Mouse (Mus musculus) forebrain, embryonic 10.5 days (tissue): ENCODE data around the gene Ptgfrn. TPM values are rescaled to one million over a fixed set of nuclear protein-coding genes. Genes with fewer than 3 reads are reported as not detected.
A peak's percentile ranks its signal among the peaks of the same experiment; 100 is the strongest.

ENCODE experiments used
- DNase-seq: peaks from one replicate; pipeline ENCODE4 v3.0.0-alpha.2; 2017; ENCODE audit warnings: low spot score; ENCODE audit errors: extremely low spot score
- H3K27ac ChIP-seq: fragments of 300-500 bp; sonication (generic); 2 replicates; pipeline ENCODE4 v1.5.1; 2016; ENCODE audit warnings: mild to moderate bottlenecking
- H3K27me3 ChIP-seq: fragments of 300-500 bp; sonication (generic); 2 replicates; pipeline ENCODE4 v1.6.1; 2016; ENCODE audit warnings: mild to moderate bottlenecking; ENCODE audit not compliant: poor library complexity, severe bottlenecking
- H3K36me3 ChIP-seq: fragments of 300-500 bp; sonication (generic); replicated peaks from 2 replicates; pipeline ENCODE4 v1.6.1; 2016; ENCODE audit warnings: mild to moderate bottlenecking, moderate library complexity
- H3K4me1 ChIP-seq: fragments of 300-500 bp; sonication (generic); 2 replicates; pipeline ENCODE4 v1.6.1; 2016
- H3K4me3 ChIP-seq: fragments of 300-500 bp; sonication (generic); 2 replicates; pipeline ENCODE4 v1.5.1; 2016; ENCODE audit warnings: mild to moderate bottlenecking, moderate library complexity
- H3K9me3 ChIP-seq: fragments of 300-500 bp; sonication (generic); 2 replicates; pipeline ENCODE4 v1.6.1; 2016; ENCODE audit warnings: mild to moderate bottlenecking, moderate library complexity
- WGBS: fragments of 180-500 bp; shearing (Covaris S2); methylation state at CpG from one replicate; pipeline ENCODE4 v1.1.7; 2016; 5-methylcytosine and 5-hydroxymethylcytosine counted together
- polyA plus RNA-seq: library from polyadenylated mRNA; unstranded; fragments of >200 nt; fragmentation: Nextera tagmentation; extraction: Ambion mirVana; gene quantifications from 2 replicates; pipeline ENCODE4 v1.2.1, GENCODE M21; 2016

Ptgfrn gene
- 3.2 and 3.3 TPM in 2 replicates for polyA plus RNA-seq

DNA sequence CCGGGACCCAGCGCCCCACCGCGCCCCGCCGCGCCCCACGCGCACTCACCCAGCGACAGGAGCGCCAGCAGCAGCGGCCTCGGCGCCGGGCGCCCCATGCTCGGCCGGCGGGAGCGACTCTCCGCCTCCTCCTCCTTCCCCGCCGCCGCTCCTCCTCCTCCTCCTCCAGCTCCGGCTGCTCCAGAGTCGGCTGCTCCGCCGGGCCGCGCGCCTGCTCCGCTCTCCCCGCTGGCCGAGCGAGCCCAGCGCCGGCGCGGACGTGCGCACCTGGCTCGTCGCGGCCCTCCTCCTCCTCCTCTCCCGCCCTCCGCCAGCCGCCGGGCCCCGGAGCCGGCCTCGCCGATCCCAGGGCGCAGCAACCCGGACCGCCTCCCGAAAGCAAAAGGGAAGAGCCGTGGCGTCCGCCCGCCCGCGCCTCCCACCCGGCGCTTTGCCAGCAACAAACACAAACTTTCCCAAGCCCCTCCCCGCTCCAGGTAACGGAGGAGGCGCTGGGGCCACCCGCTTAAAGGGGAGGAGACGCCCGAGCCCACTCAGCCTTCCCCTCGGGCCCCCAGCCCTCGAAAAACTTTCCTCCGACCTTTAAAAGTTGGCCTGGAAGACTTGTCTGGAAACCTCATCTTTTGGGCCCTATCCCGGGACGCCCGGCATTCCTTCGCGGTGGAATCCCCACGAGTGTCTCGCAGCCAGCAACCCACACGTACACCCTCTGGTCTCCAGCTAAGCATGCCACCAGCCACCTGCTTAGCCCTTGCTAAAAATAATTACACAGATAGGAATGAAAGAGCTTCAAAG, at the start of gene Ptgfrn:
Gene Ptgfrn, minus strand, starts transcription at position 236 of the 795 bp plus-strand sequence.
- peak within 1 kb of the TSS; percentile 89 for H3K4me3 ChIP-seq
- H3K4me1 ChIP-seq: peaks cover 73% of the 10 kb centered on the region
- DNase-seq: peak; percentile 82
- under 1% methylated on average over 70 of the region's 81 CpGs for WGBS
- H3K9me3 ChIP-seq: no peaks in the 10 kb centered on the region
- H3K27ac ChIP-seq: peak within 1 kb of the TSS; percentile 96
- peaks cover 22% of the 10 kb centered on the region for H3K27me3 ChIP-seq
- no peaks in the 10 kb centered on the region; the same call in 1 of the 2 replicates for H3K36me3 ChIP-seq

DNA sequence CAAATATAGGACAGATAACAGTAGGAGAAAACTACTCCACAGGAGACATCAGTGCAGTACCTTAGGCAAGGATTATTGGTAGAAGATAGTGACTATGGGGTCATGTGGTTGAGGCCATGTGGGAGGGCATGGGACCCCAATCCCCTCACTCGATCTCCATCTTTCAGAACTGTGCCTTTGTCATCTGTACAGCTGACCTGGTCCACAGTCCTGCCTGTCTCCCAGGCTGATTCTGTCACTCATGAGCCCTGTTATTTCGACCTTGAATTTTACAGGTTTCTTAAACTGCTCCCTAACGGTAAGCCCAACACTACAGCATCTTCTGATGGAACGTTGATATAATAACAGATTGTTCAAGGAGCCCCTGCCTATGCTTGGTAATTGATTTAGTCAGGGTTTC, 49.6 kb upstream of the Ptgfrn start:
- DNase-seq: no peak
- H3K27ac ChIP-seq: no peak overlapping the region
- H3K4me3 ChIP-seq: no peak overlapping the region
- H3K9me3 ChIP-seq: no peaks in the 10 kb centered on the region
- H3K4me1 ChIP-seq: peaks cover 41% of the 10 kb centered on the region
- no peaks in the 10 kb centered on the region for H3K36me3 ChIP-seq
- 92% methylated on average over 4 of the region's 4 CpGs for WGBS
- peaks cover 18% of the 10 kb centered on the region; the same call in 1 of the 2 replicates for H3K27me3 ChIP-seq

GRCm38 (mm10) chr3:101154067-101154466, 44.0 kb upstream of the Ptgfrn start:
- 95% methylated on average over 1 of the region's 1 CpGs for WGBS

DNA sequence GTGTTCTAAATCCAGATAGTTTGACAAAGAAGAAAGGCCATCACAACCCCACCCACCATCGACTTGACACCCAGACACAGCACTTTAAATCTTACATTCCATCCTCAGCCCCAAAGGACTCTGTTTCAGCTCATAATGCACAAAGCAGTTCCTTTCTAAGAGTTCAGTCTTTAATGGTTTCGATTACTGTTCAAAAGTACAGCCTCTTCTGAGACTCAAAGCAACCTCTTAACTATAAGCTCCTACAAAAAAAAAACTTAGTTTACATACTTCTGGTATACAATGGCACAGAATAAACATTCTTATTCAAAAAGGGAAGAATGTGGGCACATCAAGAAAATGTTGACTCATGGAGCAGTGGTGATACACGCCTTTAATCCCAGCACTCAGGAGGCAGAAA, 43.3 kb upstream of the Ptgfrn start:
- no peaks in the 10 kb centered on the region; the same call in 1 of the 2 replicates for H3K9me3 ChIP-seq
- no peak for DNase-seq
- no peaks in the 10 kb centered on the region for H3K4me1 ChIP-seq
- no peaks in the 10 kb centered on the region for H3K36me3 ChIP-seq
- no peak overlapping the region for H3K4me3 ChIP-seq
- no peaks in the 10 kb centered on the region for H3K27me3 ChIP-seq
- WGBS: 86% methylated on average over 3 of the region's 3 CpGs
- H3K27ac ChIP-seq: no peak overlapping the region

More at GRCm38 (mm10) chr3:101154067-101154466, 44.0 kb upstream of the Ptgfrn start:
- Histone ChIP-seq H3K9me3 (no peaks in the 10 kb centered on the region), H3K36me3 (no peaks in the 10 kb centered on the region), H3K4me3 (no peak overlapping the region), H3K4me1 (no peaks in the 10 kb centered on the region), H3K27me3 (no peaks in the 10 kb centered on the region), H3K27ac (no peak overlapping the region)
- no peak for DNase-seq

GRCm38 (mm10) chr3:101146126-101146772, 36.2 kb upstream of the Ptgfrn start:
- Histone ChIP-seq H3K4me3 (no peak overlapping the region), H3K4me1 (peaks cover 24% of the 10 kb centered on the region), H3K27ac (no peak overlapping the region), H3K27me3 (no peaks in the 10 kb centered on the region), H3K9me3 (no peaks in the 10 kb centered on the region; the same call in 1 of the 2 replicates), H3K36me3 (no peaks in the 10 kb centered on the region)
- DNase-seq: no peak
- 85% methylated on average over 7 of the region's 7 CpGs for WGBS

- no peaks in the 10 kb centered on the region; the same call in 1 of the 2 replicates for H3K9me3 ChIP-seq
- H3K4me3 ChIP-seq: no peak overlapping the region
- H3K27me3 ChIP-seq: no peaks in the 10 kb centered on the region
- H3K36me3 ChIP-seq: no peaks in the 10 kb centered on the region
- no peak for DNase-seq
- 61% methylated on average over 10 of the region's 10 CpGs for WGBS
- peaks cover 24% of the 10 kb centered on the region for H3K4me1 ChIP-seq
- peak overlapping the region; percentile 67 for H3K27ac ChIP-seq
These were observed 35.4 kb upstream of the Ptgfrn start for GRCm38 (mm10) chr3:101145292-101146046.

- DNase-seq: no peak
- no peaks in the 10 kb centered on the region; the same call in 1 of the 2 replicates for H3K9me3 ChIP-seq
- no peaks in the 10 kb centered on the region for H3K36me3 ChIP-seq
- whole genome bisulfite sequencing: 83% methylated on average over 6 of the region's 6 CpGs
- 0 out of 2 replicates have a peak overlapping the region, but pooled peaks have one; percentile 12 for H3K27ac ChIP-seq
- no peaks in the 10 kb centered on the region for H3K27me3 ChIP-seq
- no peak overlapping the region for H3K4me3 ChIP-seq
- peaks cover 24% of the 10 kb centered on the region for H3K4me1 ChIP-seq
These were observed 34.4 kb upstream of the Ptgfrn start for GRCm38 (mm10) chr3:101144366-101144948.

DNA sequence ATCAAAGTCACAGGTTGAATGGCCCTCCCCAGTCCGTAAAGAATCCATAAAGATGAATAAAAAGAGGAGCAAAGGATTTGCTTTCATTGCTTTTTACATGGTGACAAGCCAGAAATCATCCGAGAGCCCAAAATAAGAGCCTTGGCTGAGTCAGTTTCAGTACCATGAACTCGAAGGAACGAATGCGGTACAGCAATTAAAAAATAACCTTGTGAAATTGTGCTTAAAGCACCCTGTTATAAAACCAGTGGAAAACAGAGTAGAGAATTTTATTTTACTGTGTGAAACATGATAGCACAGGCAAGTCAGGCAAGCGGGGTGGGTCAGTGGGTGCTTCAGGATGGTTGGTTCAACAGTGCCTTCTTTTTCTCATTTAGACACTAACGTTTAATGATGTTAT, 33.4 kb upstream of the Ptgfrn start:
- no peaks in the 10 kb centered on the region for H3K27me3 ChIP-seq
- no peak for DNase-seq
- H3K36me3 ChIP-seq: no peaks in the 10 kb centered on the region
- peaks cover 24% of the 10 kb centered on the region for H3K4me1 ChIP-seq
- H3K9me3 ChIP-seq: no peaks in the 10 kb centered on the region; the same call in 1 of the 2 replicates
- H3K4me3 ChIP-seq: no peak overlapping the region
- no peak overlapping the region for H3K27ac ChIP-seq
- 93% methylated on average over 7 of the region's 7 CpGs for WGBS

DNA sequence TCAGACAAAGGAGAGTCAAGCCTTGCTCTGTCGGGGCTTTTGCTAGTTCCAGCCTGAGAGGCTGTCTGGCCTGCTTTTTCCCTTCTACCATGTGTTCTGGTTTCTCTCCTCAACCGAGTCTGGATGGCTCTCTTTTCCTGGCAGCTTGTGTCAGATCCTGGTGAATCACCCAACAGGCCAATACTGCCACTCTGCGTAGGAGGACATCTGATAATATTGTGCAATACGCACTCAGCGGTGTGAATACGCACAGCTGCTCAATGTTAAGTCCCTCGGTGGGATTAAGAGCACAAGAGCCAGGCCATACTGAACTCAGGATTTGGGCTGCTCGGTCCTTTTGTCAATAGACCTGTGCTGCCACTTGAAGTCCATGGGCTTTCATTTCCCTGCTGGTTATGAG, 31.8 kb upstream of the Ptgfrn start:
- no peak overlapping the region for H3K4me3 ChIP-seq
- WGBS: 85% methylated on average over 8 of the region's 8 CpGs
- no peak overlapping the region for H3K27ac ChIP-seq
- no peaks in the 10 kb centered on the region for H3K36me3 ChIP-seq
- peaks cover 27% of the 10 kb centered on the region for H3K4me1 ChIP-seq
- no peaks in the 10 kb centered on the region for H3K9me3 ChIP-seq
- H3K27me3 ChIP-seq: no peaks in the 10 kb centered on the region
- no peak for DNase-seq

DNA sequence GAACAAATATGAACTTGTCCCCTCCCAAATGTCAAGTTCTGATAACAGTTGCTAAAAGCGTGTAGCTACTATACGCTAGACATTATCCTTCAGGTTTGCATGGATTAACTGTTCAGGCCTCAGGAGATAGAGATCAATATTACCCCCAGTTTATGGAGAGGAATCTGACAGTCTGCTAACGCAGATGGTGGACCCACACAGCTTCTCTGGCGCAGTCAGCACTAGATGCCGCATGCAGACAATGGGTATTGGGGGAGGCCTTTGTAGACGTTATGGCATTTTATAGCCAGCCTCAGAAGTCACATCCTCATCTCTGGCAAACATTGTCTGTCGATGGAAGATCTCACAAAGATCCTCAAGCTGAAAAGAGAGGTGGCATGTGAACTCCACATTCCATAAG, 29.9 kb upstream of the Ptgfrn start:
- Histone ChIP-seq H3K27me3 (no peaks in the 10 kb centered on the region), H3K9me3 (no peaks in the 10 kb centered on the region), H3K4me1 (peaks cover 25% of the 10 kb centered on the region), H3K4me3 (no peak overlapping the region), H3K27ac (no peak overlapping the region), H3K36me3 (no peaks in the 10 kb centered on the region)
- 91% methylated on average over 7 of the region's 7 CpGs for WGBS
- DNase-seq: no peak

DNA sequence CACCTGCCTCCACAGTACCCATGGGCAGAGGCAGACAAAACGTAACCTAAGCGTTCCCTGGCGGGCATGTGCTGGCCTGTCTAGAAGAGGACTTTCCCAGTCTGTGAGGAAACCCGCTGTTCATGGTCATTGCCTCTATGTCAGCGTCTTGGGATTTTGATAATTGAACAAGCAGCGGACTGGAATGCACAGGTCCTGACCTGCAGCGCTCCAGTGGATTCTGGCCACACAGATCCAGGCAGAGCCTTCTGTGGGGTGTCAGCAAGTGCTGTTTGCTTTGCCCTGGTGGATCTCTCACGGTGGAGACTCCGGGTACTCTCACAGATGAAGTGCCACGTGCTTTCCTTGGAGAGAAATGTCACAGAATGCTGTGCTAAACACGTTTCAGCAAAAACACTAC, 26.4 kb upstream of the Ptgfrn start:
- no peaks in the 10 kb centered on the region for H3K36me3 ChIP-seq
- peaks cover 21% of the 10 kb centered on the region for H3K4me1 ChIP-seq
- no peaks in the 10 kb centered on the region for H3K9me3 ChIP-seq
- WGBS: 54% methylated on average over 11 of the region's 11 CpGs
- H3K27me3 ChIP-seq: no peaks in the 10 kb centered on the region
- H3K4me3 ChIP-seq: no peak overlapping the region
- DNase-seq: no peak
- peak overlapping the region; percentile 60 for H3K27ac ChIP-seq

- no peaks in the 10 kb centered on the region for H3K9me3 ChIP-seq
- no peak overlapping the region for H3K27ac ChIP-seq
- H3K36me3 ChIP-seq: no peaks in the 10 kb centered on the region
- peaks cover 33% of the 10 kb centered on the region for H3K4me1 ChIP-seq
- no peak for DNase-seq
- no peak overlapping the region for H3K4me3 ChIP-seq
- H3K27me3 ChIP-seq: no peaks in the 10 kb centered on the region
- WGBS: 95% methylated on average over 9 of the region's 9 CpGs
These were observed 24.8 kb upstream of the Ptgfrn start for GRCm38 (mm10) chr3:101134861-101135260.
